Mouse (Mus musculus) lung, postnatal 25 days (tissue): ENCODE results near the gene 4930404N11Rik.

Experiments
- DNase-seq: peaks from one replicate; pipeline ENCODE4 v3.0.0; 2022; ENCODE audit warnings: low spot score

Gene 4930404N11Rik

GRCm38 (mm10) chr10:81327959-81328358, 37.7 kb downstream of the 4930404N11Rik start:
- DNase-seq = no peak

- peak; percentile 53 for DNase-seq
Observed at GRCm38 (mm10) chr10:81326858-81327257, 38.8 kb downstream of the 4930404N11Rik start.

DNA sequence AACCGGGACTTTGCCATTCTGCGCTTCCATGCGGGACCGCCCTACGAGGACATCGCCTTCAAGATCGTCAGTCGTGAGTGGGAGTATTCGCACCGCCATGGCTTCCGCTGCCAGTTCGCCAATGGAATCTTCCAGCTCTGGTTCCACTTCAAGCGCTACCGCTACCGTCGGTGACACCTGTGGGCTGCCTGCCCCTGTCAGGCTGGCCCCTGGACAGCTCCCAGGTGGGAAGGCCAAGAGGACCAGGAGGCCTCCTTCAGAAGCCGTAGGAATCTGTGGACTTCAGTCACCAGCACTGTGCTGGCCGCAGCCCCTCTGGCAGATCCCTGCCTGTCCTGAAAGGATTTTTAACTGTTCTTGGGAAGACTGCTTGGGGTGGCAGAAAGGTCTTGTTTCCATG, 39.8 kb downstream of the 4930404N11Rik start:
- DNase-seq = no peak

DNA sequence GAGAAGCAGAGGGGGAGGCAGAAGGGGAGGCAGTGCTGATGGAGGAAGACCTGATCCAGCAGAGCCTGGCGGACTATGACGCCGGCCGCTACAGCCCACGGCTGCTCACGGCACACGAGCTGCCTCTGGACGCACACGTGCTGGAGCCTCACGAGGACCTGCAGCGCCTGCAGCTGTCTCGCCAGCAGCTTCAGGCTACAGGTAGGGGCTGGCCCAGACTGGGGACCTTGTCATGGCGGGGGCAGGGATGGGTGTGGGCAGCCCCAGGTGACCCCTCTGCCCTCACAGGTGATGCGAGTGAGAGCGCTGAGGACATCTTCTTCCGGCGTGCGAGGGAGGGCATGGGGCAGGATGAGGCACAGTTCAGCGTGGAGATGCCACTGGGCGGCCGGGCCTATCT, 40.4 kb downstream of the 4930404N11Rik start:
- no peak for DNase-seq

DNA sequence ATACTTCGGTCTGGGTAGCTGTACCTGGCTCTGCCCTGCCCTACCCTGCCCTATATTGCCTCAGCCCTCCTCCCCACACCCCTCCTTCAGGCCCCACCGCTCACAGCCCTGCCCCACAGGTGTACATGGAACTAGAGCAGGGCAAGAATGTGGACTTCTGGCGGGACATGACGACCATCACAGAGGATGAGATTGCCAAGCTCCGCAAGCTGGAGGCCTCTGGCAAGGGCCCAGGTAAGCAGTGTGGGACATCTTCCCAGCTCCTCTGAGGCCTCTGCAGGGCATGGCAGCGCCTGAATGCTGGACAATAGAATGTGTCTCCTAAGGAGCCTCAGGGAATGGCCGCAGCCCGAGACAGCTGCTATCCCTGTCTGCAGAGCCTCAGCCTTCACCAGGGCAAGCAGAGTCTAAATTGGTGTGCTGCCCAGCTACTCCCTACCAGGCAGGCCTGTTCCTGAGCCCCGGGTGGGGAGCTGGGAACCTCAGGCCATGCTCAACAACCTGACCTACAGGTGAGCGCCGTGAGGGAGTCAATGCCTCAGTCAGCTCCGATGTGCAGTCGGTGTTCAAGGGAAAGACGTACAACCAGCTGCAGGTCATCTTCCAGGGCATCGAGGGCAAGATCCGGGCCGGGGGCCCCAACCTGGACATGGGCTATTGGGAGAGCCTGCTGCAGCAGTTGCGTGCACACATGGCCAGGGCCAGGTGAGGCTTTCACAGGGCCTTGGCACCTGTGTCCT, 41.7 kb downstream of the 4930404N11Rik start:
- DNase-seq = no peak

DNA sequence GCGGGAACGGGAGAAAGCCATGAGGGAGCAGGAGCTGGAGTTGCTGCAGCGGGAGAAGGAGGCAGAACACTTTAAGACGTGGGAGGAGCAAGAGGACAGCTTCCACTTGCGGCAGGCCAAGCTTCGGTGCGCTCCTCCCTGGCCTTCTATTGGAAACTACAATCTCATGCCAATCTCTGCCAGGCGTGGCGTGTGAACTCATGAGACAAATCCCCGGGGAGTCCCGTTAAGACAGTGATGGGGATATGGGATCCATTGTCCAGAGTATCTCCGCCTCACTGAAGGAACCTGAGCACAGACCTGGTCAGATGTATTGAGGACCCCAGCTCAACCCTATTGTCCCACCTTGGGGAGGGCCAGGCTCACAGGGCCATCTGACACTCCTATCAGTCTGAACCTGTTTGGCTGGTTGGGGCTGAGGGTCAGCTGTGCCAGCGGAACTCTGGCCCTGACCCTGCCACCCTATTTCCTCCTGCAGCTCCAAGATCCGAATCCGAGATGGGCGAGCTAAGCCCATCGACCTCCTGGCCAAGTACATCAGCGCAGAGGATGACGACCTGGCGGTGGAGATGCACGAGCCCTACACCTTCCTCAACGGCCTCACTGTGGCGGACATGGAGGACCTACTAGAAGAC, 42.4 kb downstream of the 4930404N11Rik start:
- no peak for DNase-seq

GRCm38 (mm10) chr10:81322444-81322843, 43.2 kb downstream of the 4930404N11Rik start:
- no peak for DNase-seq

DNA sequence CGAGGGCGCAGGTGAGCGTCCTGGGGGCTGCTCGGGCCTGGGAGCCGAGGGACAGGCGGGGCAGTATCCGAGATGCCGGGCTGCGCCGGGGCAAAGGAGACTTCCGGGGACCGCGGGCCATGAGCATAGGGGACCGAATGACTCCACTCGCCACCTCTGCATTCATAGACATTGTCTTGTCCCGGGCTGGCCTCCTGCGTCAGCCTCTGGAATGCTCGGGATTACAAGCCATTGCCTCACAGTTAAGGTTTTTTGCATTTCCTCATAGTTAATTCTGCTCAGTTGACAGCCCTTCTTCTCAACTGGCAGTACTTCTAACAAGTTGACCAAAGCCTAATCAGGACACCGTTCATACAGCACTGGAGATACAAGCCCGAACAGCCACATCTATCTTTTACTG, 44.2 kb downstream of the 4930404N11Rik start:
- DNase-seq = no peak

GRCm38 (mm10) chr10:81320550-81321347, 44.9 kb downstream of the 4930404N11Rik start, which contains the start of gene Cactin:
Cactin (plus strand) TSS chr10:81321103.
- DNase-seq = peak; percentile 100

GRCm38 (mm10) chr10:81319741-81320549, 45.7 kb downstream of the 4930404N11Rik start:
- DNase-seq = no peak

GRCm38 (mm10) chr10:81319330-81319699, 46.3 kb downstream of the 4930404N11Rik start:
- no peak for DNase-seq

DNA sequence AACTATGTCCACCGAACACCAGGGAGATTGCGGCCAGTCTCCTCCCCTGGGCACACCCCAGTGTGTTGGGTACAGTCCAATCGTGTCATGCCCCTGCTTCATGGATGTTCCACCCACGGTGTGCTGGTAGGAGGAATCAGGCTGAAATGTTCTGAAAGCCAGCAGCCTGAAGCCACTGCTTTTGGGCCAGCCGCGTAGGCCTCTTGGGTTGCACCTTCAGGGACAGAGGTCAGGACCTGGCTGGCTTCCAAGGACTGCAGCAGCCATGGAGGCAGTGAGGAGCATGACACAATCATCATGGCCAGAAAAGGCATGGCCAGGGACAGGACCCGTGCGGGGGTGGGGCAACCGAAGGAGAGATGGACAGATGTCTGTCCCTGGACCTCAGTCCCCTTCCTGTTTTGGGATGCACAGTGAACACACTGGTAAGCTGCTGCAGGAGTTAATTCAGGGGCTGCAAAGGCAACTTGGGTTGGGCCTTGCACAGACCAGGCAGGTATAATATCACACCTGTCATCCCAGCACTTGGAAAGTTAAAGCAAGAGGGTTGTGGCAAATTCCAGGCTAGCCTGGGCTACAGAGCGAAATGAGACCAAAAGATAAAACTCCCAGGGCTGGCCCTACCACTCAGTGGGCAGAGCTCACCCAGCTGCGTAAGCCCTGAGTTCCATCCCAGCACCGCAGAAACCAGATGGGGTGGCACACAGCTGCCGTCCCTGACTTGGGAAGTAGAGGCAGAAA, 46.9 kb downstream of the 4930404N11Rik start:
- DNase-seq = peak; percentile 57

DNA sequence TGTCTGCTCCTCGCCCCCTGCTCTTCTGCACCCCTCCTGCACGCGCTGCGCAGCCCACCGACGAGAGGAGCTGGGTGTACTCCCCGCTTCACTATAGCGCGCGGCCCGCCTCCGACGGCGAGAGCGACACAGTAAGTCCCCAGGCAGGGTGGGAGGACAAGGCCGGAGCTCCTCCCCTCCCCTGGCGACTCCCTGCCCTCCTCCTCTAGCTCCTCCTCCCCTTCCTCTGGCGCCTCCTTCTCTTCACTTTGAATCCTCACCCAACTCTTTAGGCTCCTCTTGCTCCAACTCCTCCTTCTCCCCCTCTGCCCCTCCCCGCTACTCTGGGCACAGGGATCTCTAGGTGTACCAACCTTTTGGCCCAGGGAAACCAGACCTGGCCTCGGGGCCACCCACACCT, 48.3 kb downstream of the 4930404N11Rik start:
- peak; percentile 81 for DNase-seq

GRCm38 (mm10) chr10:81316338-81317060, 49.1 kb downstream of the 4930404N11Rik start:
- no peak for DNase-seq

- no peak for DNase-seq
Observed at GRCm38 (mm10) chr10:81315587-81315986, 50.0 kb downstream of the 4930404N11Rik start.

DNA sequence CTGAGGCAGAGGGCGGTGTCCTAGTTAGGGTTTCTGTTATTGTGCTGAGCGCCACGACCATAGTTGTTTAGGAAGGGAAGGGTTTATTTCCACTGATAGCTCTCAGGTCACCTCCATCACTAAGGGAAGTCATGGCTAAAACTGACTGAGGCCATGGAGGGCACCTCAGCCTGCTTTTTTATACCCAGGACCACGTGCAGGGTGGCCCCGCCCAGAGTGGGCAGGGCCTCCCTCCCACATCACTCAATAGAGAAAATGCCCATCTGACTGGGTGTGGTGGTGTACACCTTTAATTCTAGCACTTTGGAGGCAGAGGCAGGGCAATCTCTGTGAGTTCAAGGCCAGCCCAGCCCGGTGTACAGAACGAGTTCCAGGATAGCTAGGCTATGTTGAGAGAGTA, 51.4 kb downstream of the 4930404N11Rik start:
- DNase-seq = no peak

- no peak for DNase-seq
Observed at GRCm38 (mm10) chr10:81313581-81313980, 52.0 kb downstream of the 4930404N11Rik start.
